Mouse (Mus musculus): ENCODE results near the gene Pctp. TPM values are rescaled to one million over a fixed set of nuclear protein-coding genes. Genes with fewer than 3 reads are reported as not detected.

Gene Pctp
- polyA plus RNA-seq, 1 experiment from 2014 or later: 8.3 TPM

GRCm38 (mm10) chr11:90035532-90035931 lies 32.8 kb upstream of the Pctp start:
- Histone ChIP-seq H3K27ac (ENCODE audit: low read depth) (no peak overlapping the region), H3K4me2 (no peak overlapping the region), H3K36me3 (ENCODE audit: insufficient read depth) (peaks cover 11% of the 10 kb centered on the region), H3K4me3 (ENCODE audit: low read depth, low read length) (no peak overlapping the region), H3K9me3 (ENCODE audit: low read depth, low read length) (peaks cover 3% of the 10 kb centered on the region; the same call in 1 of the 2 replicates), H3K9ac (no peak overlapping the region), H3K27me3 (ENCODE audit: insufficient read depth, low read length) (peaks cover 9% of the 10 kb centered on the region; the same call in 1 of the 2 replicates), H3K4me1 (ENCODE audit: insufficient read depth) (peaks cover 10% of the 10 kb centered on the region; the same call in 1 of the 2 replicates)
- ATAC-seq (ENCODE audit: insufficient read depth) (peak; percentile 40; the same call in 1 of the 2 replicates), DNase-seq (no peak)
- WGBS: 68% methylated on average over 14 of the region's 14 CpGs
- 0 out of 2 replicates have a peak, but pooled peaks have one; percentile 1 for TF ChIP-seq CTCF (IDR thresholded peaks at IDR 0.05; ENCODE audit: low read depth)

DNA sequence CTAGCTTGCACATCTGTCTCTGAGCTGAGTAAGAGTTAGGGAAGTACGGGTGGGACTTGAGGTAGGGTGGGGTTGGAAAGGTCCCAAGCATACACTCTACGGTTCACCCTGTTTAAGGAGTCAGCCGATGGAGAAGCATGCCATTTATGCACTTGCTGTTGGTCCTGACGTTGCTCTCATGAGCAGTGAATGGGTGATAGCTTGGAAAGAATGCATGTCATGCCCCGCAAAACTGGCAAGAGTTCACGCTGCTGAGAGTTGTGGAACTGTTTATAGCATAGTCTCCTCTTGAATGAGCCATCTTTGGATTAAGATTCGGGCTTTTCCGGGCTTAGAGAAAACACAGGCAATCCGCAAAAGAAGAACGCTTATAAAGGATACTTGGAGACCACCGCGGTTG lies 32.0 kb upstream of the Pctp start:
- no peak overlapping the region for H3K27ac ChIP-seq (ENCODE audit: low read depth)
- peaks cover 14% of the 10 kb centered on the region for H3K4me1 ChIP-seq (ENCODE audit: insufficient read depth)
- 82% methylated on average over 12 of the region's 12 CpGs for WGBS
- H3K36me3 ChIP-seq (ENCODE audit: insufficient read depth): peaks cover 11% of the 10 kb centered on the region
- ATAC-seq (ENCODE audit: insufficient read depth) (no peak), DNase-seq (no peak)
- peaks cover 9% of the 10 kb centered on the region; the same call in 1 of the 2 replicates for H3K27me3 ChIP-seq (ENCODE audit: insufficient read depth, low read length)
- H3K4me3 ChIP-seq (ENCODE audit: low read depth, low read length): no peak overlapping the region
- peaks cover 3% of the 10 kb centered on the region; the same call in 1 of the 2 replicates for H3K9me3 ChIP-seq (ENCODE audit: low read depth, low read length)
- H3K9ac ChIP-seq: no peak overlapping the region
- H3K4me2 ChIP-seq: no peak overlapping the region
- TF ChIP-seq CTCF (IDR thresholded peaks at IDR 0.05; ENCODE audit: low read depth): no peak

DNA sequence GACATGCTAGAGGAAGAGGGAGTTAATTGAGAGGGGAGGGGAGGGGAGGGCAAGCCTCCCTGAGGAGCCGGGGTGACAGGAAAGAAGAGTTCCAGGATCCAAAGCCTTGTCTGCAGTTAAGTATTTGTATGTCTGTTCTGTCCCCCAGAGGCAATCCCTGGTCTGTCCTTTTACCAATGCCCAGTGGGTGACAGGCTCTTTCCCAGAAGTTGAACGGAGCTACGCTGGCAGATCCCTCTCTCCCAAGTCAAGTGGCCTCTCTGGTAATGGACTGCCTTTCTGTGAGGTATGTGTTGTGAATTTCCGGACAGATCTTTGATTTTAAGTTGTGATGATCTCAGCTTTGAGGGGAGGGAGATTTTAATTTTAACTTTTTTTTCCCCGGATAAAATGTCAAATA lies 30.7 kb upstream of the Pctp start:
- Histone ChIP-seq H3K36me3 (ENCODE audit: insufficient read depth) (peaks cover 11% of the 10 kb centered on the region), H3K4me2 (peak overlapping the region; percentile 67), H3K9ac (peak overlapping the region; percentile 2; the same call in 1 of the 2 replicates), H3K27me3 (ENCODE audit: insufficient read depth, low read length) (peaks cover 9% of the 10 kb centered on the region; the same call in 1 of the 2 replicates), H3K4me3 (ENCODE audit: low read depth, low read length) (peak overlapping the region; percentile 45), H3K9me3 (ENCODE audit: low read depth, low read length) (peaks cover 3% of the 10 kb centered on the region; the same call in 1 of the 2 replicates), H3K4me1 (ENCODE audit: insufficient read depth) (peaks cover 17% of the 10 kb centered on the region), H3K27ac (ENCODE audit: low read depth) (no peak overlapping the region)
- WGBS: 22% methylated on average over 5 of the region's 5 CpGs
- no peak for TF ChIP-seq CTCF (IDR thresholded peaks at IDR 0.05; ENCODE audit: low read depth)
- ATAC-seq (ENCODE audit: insufficient read depth) (no peak), DNase-seq (no peak)

DNA sequence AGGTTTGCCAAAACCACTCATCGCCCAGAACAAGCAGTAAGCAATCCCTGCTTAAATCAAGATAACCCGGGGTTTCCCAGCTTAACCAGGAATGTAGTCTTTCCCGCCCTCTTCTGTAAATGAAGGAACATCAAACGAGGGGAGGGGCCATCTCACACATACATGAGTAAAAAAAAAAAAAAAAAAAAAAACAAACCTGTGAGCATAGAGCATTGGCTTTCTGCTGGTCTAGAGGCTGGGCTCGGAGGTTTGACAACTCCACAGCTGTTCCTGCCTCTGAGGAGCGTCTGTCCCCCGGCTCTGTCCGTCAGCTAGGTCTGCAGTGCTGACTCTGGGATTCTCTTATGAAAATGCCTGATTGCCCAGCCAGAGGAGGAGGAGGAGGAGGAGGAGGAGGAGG lies 30.1 kb upstream of the Pctp start:
- Histone ChIP-seq H3K36me3 (ENCODE audit: insufficient read depth) (peaks cover 11% of the 10 kb centered on the region), H3K4me1 (ENCODE audit: insufficient read depth) (peaks cover 17% of the 10 kb centered on the region), H3K4me2 (peak overlapping the region; percentile 67), H3K27ac (ENCODE audit: low read depth) (no peak overlapping the region), H3K9ac (peak overlapping the region; percentile 2; the same call in 1 of the 2 replicates), H3K4me3 (ENCODE audit: low read depth, low read length) (peak overlapping the region; percentile 45), H3K9me3 (ENCODE audit: low read depth, low read length) (peaks cover 3% of the 10 kb centered on the region; the same call in 1 of the 2 replicates), H3K27me3 (ENCODE audit: insufficient read depth, low read length) (peaks cover 9% of the 10 kb centered on the region; the same call in 1 of the 2 replicates)
- no peak for ATAC-seq (ENCODE audit: insufficient read depth)
- peak; percentile 54 for DNase-seq
- 9% methylated on average over 8 of the region's 8 CpGs for WGBS
- no peak for TF ChIP-seq CTCF (IDR thresholded peaks at IDR 0.05; ENCODE audit: low read depth)

DNA sequence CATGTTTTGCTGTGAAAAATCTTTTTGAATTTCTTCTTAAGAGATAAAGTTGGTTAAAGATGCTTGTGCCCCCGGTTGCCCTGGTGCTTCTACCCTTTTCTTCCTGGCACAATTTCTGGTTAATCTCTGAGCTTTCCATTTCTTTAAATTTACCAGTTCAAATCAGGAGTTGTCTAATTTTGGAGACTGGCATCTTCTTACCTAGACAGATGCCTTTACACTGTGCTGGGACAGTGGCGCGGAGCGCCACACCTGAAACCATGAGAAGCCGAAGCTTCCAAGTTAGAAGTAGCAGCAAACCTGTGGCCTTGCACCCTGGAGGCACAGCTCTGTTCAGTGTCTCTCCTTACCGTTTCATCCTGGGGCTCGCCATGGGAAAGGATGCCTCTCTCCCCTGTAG lies 28.4 kb upstream of the Pctp start:
- Histone ChIP-seq H3K36me3 (ENCODE audit: insufficient read depth) (no peaks in the 10 kb centered on the region), H3K9ac (peak overlapping the region; percentile 54), H3K27me3 (ENCODE audit: insufficient read depth, low read length) (peaks cover 9% of the 10 kb centered on the region; the same call in 1 of the 2 replicates), H3K4me3 (ENCODE audit: low read depth, low read length) (peak overlapping the region; percentile 45), H3K27ac (ENCODE audit: low read depth) (no peak overlapping the region), H3K9me3 (ENCODE audit: low read depth, low read length) (no peaks in the 10 kb centered on the region; the same call in 1 of the 2 replicates), H3K4me2 (peak overlapping the region; percentile 67), H3K4me1 (ENCODE audit: insufficient read depth) (peaks cover 19% of the 10 kb centered on the region)
- ATAC-seq (ENCODE audit: insufficient read depth) (no peak), DNase-seq (no peak)
- no peak for TF ChIP-seq CTCF (IDR thresholded peaks at IDR 0.05; ENCODE audit: low read depth)
- 24% methylated on average over 7 of the region's 7 CpGs for WGBS

DNA sequence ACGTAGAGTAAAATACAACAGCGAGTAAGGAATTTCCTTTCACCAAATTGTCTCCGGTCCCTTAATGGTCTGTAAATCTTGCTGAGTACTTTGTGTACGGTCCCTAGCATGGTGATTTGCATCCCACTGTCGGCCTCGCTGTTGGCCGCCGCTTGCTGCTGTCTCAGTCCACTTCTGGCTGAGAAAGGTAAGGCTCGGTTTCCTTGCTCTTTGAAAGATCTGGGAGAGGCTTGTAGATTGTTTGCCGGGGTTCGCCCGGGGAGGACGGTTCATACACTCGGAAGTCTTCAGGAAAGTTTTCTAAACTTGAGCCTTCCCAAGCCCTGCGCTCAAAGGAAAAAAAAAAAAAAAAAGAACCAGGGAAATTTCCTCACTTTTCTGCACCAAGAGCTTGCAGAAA lies 27.9 kb upstream of the Pctp start:
- no peaks in the 10 kb centered on the region for H3K36me3 ChIP-seq (ENCODE audit: insufficient read depth)
- ATAC-seq (ENCODE audit: insufficient read depth) (no peak), DNase-seq (peak; percentile 87)
- H3K9ac ChIP-seq: peak overlapping the region; percentile 54
- TF ChIP-seq CTCF (IDR thresholded peaks at IDR 0.05; ENCODE audit: low read depth): no peak
- H3K27me3 ChIP-seq (ENCODE audit: insufficient read depth, low read length): peaks cover 9% of the 10 kb centered on the region; the same call in 1 of the 2 replicates
- H3K9me3 ChIP-seq (ENCODE audit: low read depth, low read length): no peaks in the 10 kb centered on the region
- peaks cover 23% of the 10 kb centered on the region for H3K4me1 ChIP-seq (ENCODE audit: insufficient read depth)
- H3K4me3 ChIP-seq (ENCODE audit: low read depth, low read length): peak overlapping the region; percentile 45
- H3K27ac ChIP-seq (ENCODE audit: low read depth): 0 out of 2 replicates have a peak overlapping the region, but pooled peaks have one; percentile 15
- 2% methylated on average over 15 of the region's 15 CpGs for WGBS
- peak overlapping the region; percentile 67 for H3K4me2 ChIP-seq

GRCm38 (mm10) chr11:90029841-90030398 lies 27.2 kb upstream of the Pctp start, which contains the start of gene Tmem100:
TSS of gene Tmem100 (plus strand) at chr11:90030348.
- Histone ChIP-seq H3K27ac (ENCODE audit: low read depth) (peak within 1 kb of the TSS; percentile 58; the same call in 1 of the 2 replicates), H3K36me3 (ENCODE audit: insufficient read depth) (no peaks in the 10 kb centered on the region), H3K4me3 (ENCODE audit: low read depth, low read length) (peak within 1 kb of the TSS; percentile 45), H3K27me3 (ENCODE audit: insufficient read depth, low read length) (peaks cover 9% of the 10 kb centered on the region; the same call in 1 of the 2 replicates), H3K9me3 (ENCODE audit: low read depth, low read length) (no peaks in the 10 kb centered on the region), H3K4me1 (ENCODE audit: insufficient read depth) (peaks cover 23% of the 10 kb centered on the region), H3K9ac (peak within 1 kb of the TSS; percentile 54), H3K4me2 (peak within 1 kb of the TSS; percentile 67)
- WGBS: 46% methylated on average over 13 of the region's 13 CpGs
- ATAC-seq (ENCODE audit: insufficient read depth): peak; percentile 30; the same call in 1 of the 2 replicates
- TF ChIP-seq CTCF (IDR thresholded peaks at IDR 0.05; ENCODE audit: low read depth): no peak
- DNase-seq: no peak

Measured in lung, embryonic 14.5 days (tissue).